Mouse (Mus musculus) erythroblast, embryonic 14.5 days (primary cell): ENCODE results near the gene Alox5ap.

Experiments used
- GATA1 ChIP-seq: IDR thresholded peaks from 2 replicates; pipeline ENCODE4 v1.6.1; 2012; ENCODE audit warnings: low read length, inconsistent platforms, mixed read lengths
- TAL1 ChIP-seq: IDR thresholded peaks from 3 replicates; pipeline ENCODE4 v1.6.1; 2012; ENCODE audit warnings: low read length, inconsistent platforms, mixed read lengths

GRCm38 (mm10) chr5:149253491-149253890, 11.1 kb upstream of the Alox5ap start:
- no peak for TF ChIP-seq TAL1
- no peak for TF ChIP-seq GATA1
